Mouse (Mus musculus) gastrocnemius, postnatal 25 days (tissue): ENCODE data around the gene Dnah8. TPM values are rescaled to one million over a fixed set of nuclear protein-coding genes. Genes with fewer than 3 reads are reported as not detected.

Experiments
- DNase-seq: peaks from one replicate; pipeline ENCODE4 v3.0.0; 2022
- total RNA-seq, 2 experiments: library from RNA; stranded (reverse); gene quantifications; 1 replicate in 1 of 2; 2 replicates in 1 of 2; pipeline ENCODE4 v1.2.3; 2021

Gene Dnah8
- total RNA-seq, 2 experiments from 2014 or later: 0.28 to 0.32 TPM

GRCm38 (mm10) chr17:30663170-30663569 lies 39.0 kb downstream of the Dnah8 start:
- no peak for DNase-seq

GRCm38 (mm10) chr17:30664856-30665255 lies 40.7 kb downstream of the Dnah8 start:
- DNase-seq: no peak

- DNase-seq: no peak
Measured at GRCm38 (mm10) chr17:30672556-30672955, 48.4 kb downstream of the Dnah8 start.

GRCm38 (mm10) chr17:30673023-30673422 lies 48.9 kb downstream of the Dnah8 start:
- DNase-seq: no peak

- no peak for DNase-seq
Measured at GRCm38 (mm10) chr17:30675021-30675740, 51.0 kb downstream of the Dnah8 start.

GRCm38 (mm10) chr17:30678523-30678922 lies 54.4 kb downstream of the Dnah8 start:
- no peak for DNase-seq

- DNase-seq: no peak
Measured at GRCm38 (mm10) chr17:30679612-30680011, 55.5 kb downstream of the Dnah8 start.

GRCm38 (mm10) chr17:30681604-30682003 lies 57.5 kb downstream of the Dnah8 start:
- no peak for DNase-seq

GRCm38 (mm10) chr17:30690181-30690580 lies 66.0 kb downstream of the Dnah8 start:
- no peak for DNase-seq

GRCm38 (mm10) chr17:30691481-30691880 lies 67.3 kb downstream of the Dnah8 start:
- DNase-seq: no peak

- no peak for DNase-seq
Measured at GRCm38 (mm10) chr17:30694281-30694680, 70.1 kb downstream of the Dnah8 start.

GRCm38 (mm10) chr17:30714732-30715131 lies 90.6 kb downstream of the Dnah8 start:
- DNase-seq: no peak

- no peak for DNase-seq
Measured at GRCm38 (mm10) chr17:30718197-30718596, 94.0 kb downstream of the Dnah8 start.

GRCm38 (mm10) chr17:30719031-30719430 lies 94.9 kb downstream of the Dnah8 start:
- no peak for DNase-seq

- DNase-seq: no peak
Measured at GRCm38 (mm10) chr17:30727788-30728187, 103.6 kb downstream of the Dnah8 start.

GRCm38 (mm10) chr17:30732736-30733135 lies 108.6 kb downstream of the Dnah8 start:
- no peak for DNase-seq

- no peak for DNase-seq
Measured at GRCm38 (mm10) chr17:30734770-30735169, 110.6 kb downstream of the Dnah8 start.

- no peak for DNase-seq
Measured at GRCm38 (mm10) chr17:30735454-30735853, 111.3 kb downstream of the Dnah8 start.

GRCm38 (mm10) chr17:30737797-30738196 lies 113.6 kb downstream of the Dnah8 start:
- DNase-seq: no peak

- DNase-seq: no peak
Measured at GRCm38 (mm10) chr17:30739769-30740168, 115.6 kb downstream of the Dnah8 start.

GRCm38 (mm10) chr17:30743947-30744346 lies 119.8 kb downstream of the Dnah8 start:
- no peak for DNase-seq

GRCm38 (mm10) chr17:30746056-30747024 lies 122.2 kb downstream of the Dnah8 start:
- no peak for DNase-seq

GRCm38 (mm10) chr17:30749391-30749790 lies 125.2 kb downstream of the Dnah8 start:
- DNase-seq: no peak
